Mouse (Mus musculus): ENCODE results near the gene Gm44511.

- no peak for TF ChIP-seq POLR2A (IDR thresholded peaks at IDR 0.05; ENCODE audit: low read depth, low read length)
- no peak for TF ChIP-seq CTCF (conservative IDR thresholded peaks at IDR 0.05; ENCODE audit: insufficient read depth, insufficient read length, low read depth, low read length)
Observed at GRCm38 (mm10) chr6:128844131-128844530, 18.0 kb upstream of the Gm44511 start.
